Mouse (Mus musculus): ENCODE data around the gene Rad50. TPM values are rescaled to one million over a fixed set of nuclear protein-coding genes. Genes with fewer than 3 reads are reported as not detected.

Rad50 gene
- 28.9 and 29.5 TPM in 2 replicates for polyA plus RNA-seq (2015; fragmentation: Nextera tagmentation; extraction: Ambion mirVana)

DNA sequence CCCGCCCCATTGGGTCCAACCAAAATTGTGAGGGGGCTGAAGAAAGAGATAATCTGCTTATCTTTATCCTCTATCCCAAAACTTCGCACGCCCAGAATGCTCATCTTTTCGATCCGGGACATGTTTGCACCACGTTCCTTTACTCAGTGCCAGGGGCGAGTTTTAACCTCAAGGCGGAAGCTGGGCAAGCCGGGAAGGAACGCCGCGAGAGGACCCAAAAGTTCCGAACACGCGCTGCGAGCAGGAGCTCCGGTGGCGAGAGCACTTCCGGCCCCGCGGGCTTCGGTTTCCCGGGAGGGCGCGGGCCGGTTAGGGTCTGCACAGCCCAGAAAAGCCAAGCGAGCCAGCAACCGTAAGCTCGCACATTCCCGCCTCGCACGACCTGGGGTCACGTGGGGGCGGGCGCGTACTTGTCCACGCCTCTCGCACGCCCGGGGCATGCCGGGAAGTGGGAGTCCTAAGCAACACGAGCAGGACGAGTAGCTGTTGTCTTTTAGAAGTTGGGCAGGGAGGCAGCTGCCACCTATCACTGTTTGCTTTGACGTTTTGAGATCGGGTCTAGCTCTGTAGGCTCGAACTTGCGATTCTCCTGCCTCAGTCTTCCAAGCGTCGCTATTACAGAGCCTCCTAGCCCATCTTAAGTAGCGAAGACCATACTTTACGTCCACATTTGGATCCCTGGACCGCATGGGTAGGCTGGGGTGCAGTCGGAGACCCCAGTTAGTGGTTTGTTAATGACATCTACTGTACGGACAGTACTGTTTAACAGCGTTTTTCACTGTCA is at the start of gene Rad50:
Gene Rad50 (minus strand): TSS at position 386 of the 784 bp plus-strand sequence.
- H3K9me3 ChIP-seq = no peaks in the 10 kb centered on the region
- peak; percentile 96 for ATAC-seq (ENCODE audit: insufficient read depth, low FRiP score, low read depth)
- H3K9ac ChIP-seq = peak within 1 kb of the TSS; percentile 72
- H3K27me3 ChIP-seq (replicated peaks) = no peaks in the 10 kb centered on the region
- H3K4me2 ChIP-seq = peak within 1 kb of the TSS; percentile 85
- H3K4me3 ChIP-seq (replicated peaks) = peak within 1 kb of the TSS; percentile 74
- peak within 1 kb of the TSS; percentile 93 for H3K27ac ChIP-seq
- WGBS = 3% methylated on average over 55 of the region's 55 CpGs
- H3K4me1 ChIP-seq = no peaks in the 10 kb centered on the region; the same call in 1 of the 2 replicates
- peaks cover under 1% of the 10 kb centered on the region; the same call in 1 of the 2 replicates for H3K36me3 ChIP-seq

DNA sequence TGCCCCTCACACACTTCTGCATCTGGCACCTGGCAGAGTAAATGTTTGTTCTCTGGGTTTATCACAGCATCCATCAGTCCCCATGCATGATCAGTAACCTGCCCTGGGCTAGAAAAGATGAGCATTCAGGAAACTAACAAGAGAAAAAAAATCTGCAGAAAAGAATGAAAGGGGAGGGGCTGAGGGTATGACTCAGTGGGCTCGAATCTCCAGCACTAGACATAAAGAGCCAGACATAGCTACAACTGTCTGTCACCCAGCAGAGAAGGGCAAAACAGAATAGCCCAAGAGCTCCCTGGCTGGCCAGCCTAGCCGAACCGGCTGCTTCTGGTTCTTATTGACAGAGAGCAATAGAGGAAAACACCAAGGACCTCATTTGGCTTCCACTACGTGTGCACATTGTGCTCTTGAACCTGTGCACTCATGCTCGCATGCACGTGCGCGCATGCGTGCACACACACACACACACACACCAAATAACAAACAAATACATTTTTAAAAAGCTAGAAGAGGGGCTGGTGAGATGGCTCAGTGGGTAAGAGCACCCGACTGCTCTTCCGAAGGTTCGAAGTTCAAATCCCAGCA is 48.0 kb upstream of the Rad50 start:
- Histone ChIP-seq H3K4me2 (no peak overlapping the region), H3K4me1 (peaks cover 18% of the 10 kb centered on the region), H3K9ac (no peak overlapping the region), H3K36me3 (no peaks in the 10 kb centered on the region), H3K27ac (no peak overlapping the region), H3K27me3 (replicated peaks) (no peaks in the 10 kb centered on the region), H3K4me3 (replicated peaks) (no peak overlapping the region), H3K9me3 (no peaks in the 10 kb centered on the region)
- WGBS = 76% methylated on average over 12 of the region's 12 CpGs
- no peak for ATAC-seq (ENCODE audit: insufficient read depth, low FRiP score, low read depth)

DNA sequence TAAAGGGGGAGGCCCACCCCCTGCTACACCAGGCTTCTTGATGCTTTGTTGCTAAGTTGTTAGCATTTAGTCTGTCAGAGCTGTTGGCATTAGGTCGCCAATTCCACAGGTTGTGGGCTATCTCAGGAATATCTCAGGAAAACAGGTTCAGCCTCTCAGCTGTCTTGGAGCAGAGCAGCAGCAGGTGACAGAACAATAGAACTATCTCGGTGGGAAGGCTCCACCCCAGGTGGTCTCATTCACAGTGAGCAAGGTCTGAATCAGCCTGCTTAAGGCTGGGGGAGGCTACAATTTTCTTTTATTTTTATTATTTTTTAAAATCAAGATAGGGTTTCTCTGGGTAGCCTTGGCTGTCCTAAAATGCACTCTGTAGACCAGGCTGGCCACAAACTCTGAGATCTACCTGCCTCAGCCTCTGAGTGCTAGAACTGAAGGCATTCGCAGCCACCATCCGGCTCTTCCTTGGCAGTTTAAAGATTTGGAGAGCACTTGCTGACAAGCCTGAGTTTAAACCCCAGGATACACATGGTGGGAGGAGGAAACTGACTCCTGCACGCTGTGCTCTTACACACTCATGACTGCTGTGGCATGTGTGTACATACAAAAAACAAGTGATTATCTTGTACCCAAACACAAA is 42.7 kb upstream of the Rad50 start:
- Histone ChIP-seq H3K4me3 (replicated peaks) (no peak overlapping the region), H3K36me3 (no peaks in the 10 kb centered on the region)
- WGBS = 50% methylated on average over 5 of the region's 5 CpGs

GRCm38 (mm10) chr11:53749306-53749705 is 42.2 kb upstream of the Rad50 start:
- Histone ChIP-seq H3K9ac (no peak overlapping the region), H3K27ac (no peak overlapping the region), H3K36me3 (no peaks in the 10 kb centered on the region), H3K4me3 (replicated peaks) (no peak overlapping the region), H3K4me2 (no peak overlapping the region), H3K27me3 (replicated peaks) (no peaks in the 10 kb centered on the region), H3K9me3 (no peaks in the 10 kb centered on the region), H3K4me1 (no peaks in the 10 kb centered on the region)
- 61% methylated on average over 4 of the region's 4 CpGs for WGBS
- ATAC-seq (ENCODE audit: insufficient read depth, low FRiP score, low read depth) = no peak

More for the DNA sequence above, 42.7 kb upstream of the Rad50 start:
- Histone ChIP-seq H3K27ac (no peak overlapping the region), H3K4me1 (no peaks in the 10 kb centered on the region), H3K27me3 (replicated peaks) (no peaks in the 10 kb centered on the region), H3K9ac (no peak overlapping the region), H3K4me2 (no peak overlapping the region), H3K9me3 (no peaks in the 10 kb centered on the region)
- no peak for ATAC-seq (ENCODE audit: insufficient read depth, low FRiP score, low read depth)

GRCm38 (mm10) chr11:53748614-53749013 is 41.5 kb upstream of the Rad50 start:
- Histone ChIP-seq H3K4me1 (no peaks in the 10 kb centered on the region), H3K4me2 (no peak overlapping the region), H3K27ac (no peak overlapping the region), H3K9me3 (no peaks in the 10 kb centered on the region), H3K36me3 (no peaks in the 10 kb centered on the region), H3K9ac (no peak overlapping the region), H3K4me3 (replicated peaks) (no peak overlapping the region), H3K27me3 (replicated peaks) (no peaks in the 10 kb centered on the region)
- WGBS = 85% methylated on average over 6 of the region's 6 CpGs
- ATAC-seq (ENCODE audit: insufficient read depth, low FRiP score, low read depth) = no peak

DNA sequence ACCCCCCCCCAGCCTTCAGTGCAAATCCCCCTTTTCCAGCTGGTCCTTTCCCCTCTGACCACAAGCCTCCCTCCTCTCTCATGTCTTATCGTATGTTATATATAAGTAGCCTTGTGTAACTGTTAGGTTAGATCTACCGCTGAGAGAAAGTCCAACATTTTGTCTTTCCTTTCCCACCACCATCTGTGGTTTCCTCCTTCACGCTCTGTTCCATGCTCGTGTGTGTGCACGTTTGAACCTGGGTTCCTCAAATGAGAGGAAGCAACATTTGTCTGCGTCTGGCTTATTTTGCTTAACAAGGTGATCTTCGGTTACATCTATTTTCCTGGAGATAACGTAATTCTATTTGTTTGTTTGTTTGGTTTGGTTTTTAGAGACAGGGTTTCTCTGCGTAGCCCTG is 40.9 kb upstream of the Rad50 start:
- no peaks in the 10 kb centered on the region for H3K36me3 ChIP-seq
- H3K4me1 ChIP-seq = no peaks in the 10 kb centered on the region
- no peak overlapping the region for H3K9ac ChIP-seq
- H3K27ac ChIP-seq = no peak overlapping the region
- H3K4me3 ChIP-seq (replicated peaks) = no peak overlapping the region
- 78% methylated on average over 9 of the region's 9 CpGs for WGBS
- H3K4me2 ChIP-seq = no peak overlapping the region
- ATAC-seq (ENCODE audit: insufficient read depth, low FRiP score, low read depth) = no peak
- H3K27me3 ChIP-seq (replicated peaks) = no peaks in the 10 kb centered on the region
- no peaks in the 10 kb centered on the region for H3K9me3 ChIP-seq

GRCm38 (mm10) chr11:53745260-53745659 is 38.1 kb upstream of the Rad50 start:
- Histone ChIP-seq H3K9me3 (no peaks in the 10 kb centered on the region), H3K9ac (no peak overlapping the region), H3K27ac (no peak overlapping the region), H3K4me3 (replicated peaks) (no peak overlapping the region), H3K27me3 (replicated peaks) (no peaks in the 10 kb centered on the region), H3K36me3 (no peaks in the 10 kb centered on the region), H3K4me2 (no peak overlapping the region), H3K4me1 (no peaks in the 10 kb centered on the region)
- ATAC-seq (ENCODE audit: insufficient read depth, low FRiP score, low read depth) = no peak
- WGBS = 84% methylated on average over 2 of the region's 2 CpGs

DNA sequence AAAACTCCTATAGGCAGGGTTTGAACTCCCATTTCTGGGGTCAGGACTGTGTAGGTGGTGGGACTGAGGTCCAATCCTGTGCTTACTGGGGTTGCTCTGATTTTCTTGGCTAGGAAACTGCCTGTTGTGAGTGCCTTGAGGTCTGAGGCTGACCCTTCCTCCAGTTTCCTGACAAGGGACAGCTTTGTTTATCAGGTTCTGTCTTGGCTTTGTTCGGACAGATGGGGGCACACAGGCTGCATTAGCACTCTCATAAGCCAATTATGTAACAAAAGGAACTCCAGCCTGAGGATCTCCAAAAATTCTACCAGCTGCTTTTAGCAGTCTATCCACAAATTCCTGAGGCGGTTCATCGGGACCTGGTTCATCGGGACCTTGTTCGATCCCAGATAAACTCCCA is 35.2 kb upstream of the Rad50 start:
- Histone ChIP-seq H3K9ac (no peak overlapping the region), H3K27ac (no peak overlapping the region), H3K4me1 (no peaks in the 10 kb centered on the region), H3K27me3 (replicated peaks) (no peaks in the 10 kb centered on the region), H3K4me3 (replicated peaks) (no peak overlapping the region), H3K9me3 (no peaks in the 10 kb centered on the region), H3K4me2 (no peak overlapping the region), H3K36me3 (no peaks in the 10 kb centered on the region)
- no peak for ATAC-seq (ENCODE audit: insufficient read depth, low FRiP score, low read depth)
- WGBS = 28% methylated on average over 5 of the region's 5 CpGs

- no peaks in the 10 kb centered on the region for H3K27me3 ChIP-seq (replicated peaks)
- 41% methylated on average over 6 of the region's 6 CpGs for WGBS
- H3K4me1 ChIP-seq = no peaks in the 10 kb centered on the region
- H3K4me2 ChIP-seq = no peak overlapping the region
- no peak for ATAC-seq (ENCODE audit: insufficient read depth, low FRiP score, low read depth)
- no peak overlapping the region for H3K9ac ChIP-seq
- no peaks in the 10 kb centered on the region for H3K36me3 ChIP-seq
- no peak overlapping the region for H3K27ac ChIP-seq
- no peaks in the 10 kb centered on the region for H3K9me3 ChIP-seq
- no peak overlapping the region for H3K4me3 ChIP-seq (replicated peaks)
These were observed 30.4 kb upstream of the Rad50 start for GRCm38 (mm10) chr11:53737573-53737946.

DNA sequence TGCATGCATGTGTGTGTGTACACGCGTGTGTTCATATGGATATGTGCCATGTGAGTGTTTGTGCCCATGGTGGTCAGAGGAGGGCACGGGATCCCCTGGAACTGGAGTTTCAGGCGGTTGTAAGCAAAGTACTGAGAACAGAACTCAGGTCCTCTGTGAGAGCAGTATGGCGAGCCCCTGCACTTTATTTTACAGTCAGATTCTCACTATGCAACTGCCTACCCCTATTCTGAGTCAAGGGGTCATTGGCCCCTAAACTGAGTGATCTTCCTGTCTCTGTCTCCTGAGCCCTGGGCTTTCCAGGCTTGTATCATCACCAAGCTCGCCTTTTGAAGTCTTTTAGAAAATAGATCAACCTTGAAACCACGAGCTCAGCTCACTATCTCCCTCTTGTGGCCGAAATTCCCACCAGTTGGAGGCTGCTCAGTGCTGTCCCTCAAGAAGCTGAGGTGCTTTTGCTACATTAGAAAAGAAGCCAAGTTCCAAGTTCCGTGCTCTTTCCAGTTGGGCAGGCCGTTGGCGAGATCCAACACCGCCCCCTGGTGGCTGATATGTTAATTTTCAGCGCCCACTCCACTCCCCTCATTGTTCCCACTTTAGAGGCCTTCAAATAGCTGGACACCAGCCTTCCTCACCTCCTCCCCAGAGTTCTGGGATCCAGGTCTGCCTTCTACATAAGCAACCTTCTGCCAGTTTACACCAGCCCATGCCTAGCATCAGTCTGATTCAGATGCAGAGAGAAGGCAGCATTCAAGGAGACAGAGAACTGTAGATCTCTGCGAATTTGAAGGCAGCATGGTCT is 29.9 kb upstream of the Rad50 start:
- Histone ChIP-seq H3K4me3 (replicated peaks) (no peak overlapping the region), H3K36me3 (no peaks in the 10 kb centered on the region), H3K9me3 (no peaks in the 10 kb centered on the region), H3K27ac (no peak overlapping the region), H3K4me1 (no peaks in the 10 kb centered on the region), H3K27me3 (replicated peaks) (no peaks in the 10 kb centered on the region), H3K4me2 (no peak overlapping the region), H3K9ac (no peak overlapping the region)
- peak; percentile 63; the same call in 1 of the 2 replicates for ATAC-seq (ENCODE audit: insufficient read depth, low FRiP score, low read depth)
- 50% methylated on average over 14 of the region's 14 CpGs for WGBS

DNA sequence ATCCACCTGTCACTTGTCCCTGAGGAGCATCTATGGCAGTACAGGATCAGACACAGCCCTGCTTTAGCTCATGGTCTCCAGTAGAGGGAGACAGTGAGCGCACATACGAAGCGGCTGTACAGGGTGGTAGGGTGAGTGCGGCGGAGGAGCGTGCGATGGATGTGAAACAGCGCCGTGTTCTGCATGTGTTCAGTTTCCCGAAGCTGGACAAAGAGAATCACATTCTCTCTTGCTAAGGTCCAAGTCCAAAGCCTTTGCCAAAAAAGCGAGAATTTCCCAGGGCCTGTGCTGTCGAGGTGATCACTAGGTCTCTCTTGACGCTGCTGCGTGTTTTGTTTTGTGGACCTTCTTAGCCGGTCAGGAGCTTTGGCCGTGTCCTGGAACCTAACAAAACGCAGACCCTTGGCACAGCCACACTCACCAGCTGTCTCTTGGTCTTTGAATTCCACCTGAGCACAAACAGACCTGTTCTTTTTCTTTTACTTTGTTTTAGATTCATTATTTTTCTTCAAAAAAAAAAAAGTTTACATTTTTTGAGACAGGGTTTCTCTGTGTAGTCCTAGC is 28.6 kb upstream of the Rad50 start:
- 24% methylated on average over 17 of the region's 17 CpGs for WGBS
- Histone ChIP-seq H3K4me2 (peak overlapping the region; percentile 54), H3K4me1 (no peaks in the 10 kb centered on the region), H3K36me3 (no peaks in the 10 kb centered on the region), H3K9me3 (no peaks in the 10 kb centered on the region), H3K4me3 (replicated peaks) (peak overlapping the region; percentile 18), H3K27ac (no peak overlapping the region), H3K27me3 (replicated peaks) (no peaks in the 10 kb centered on the region), H3K9ac (no peak overlapping the region)
- peak; percentile 85 for ATAC-seq (ENCODE audit: insufficient read depth, low FRiP score, low read depth)

Measured in stomach, embryonic 15.5 days (tissue).